Mouse (Mus musculus) stomach, postnatal 0 days (tissue): ENCODE results near the gene Tmem235. TPM values are rescaled to one million over a fixed set of nuclear protein-coding genes. Genes with fewer than 3 reads are reported as not detected.

ENCODE experiments used
- ATAC-seq: fragments of 200-750 bp; cut with Nextera tagmentation; 2 replicates; pipeline ENCODE4 v1.8.0; 2017; ENCODE audit not compliant: low FRiP score, low TSS enrichment
- DNase-seq: peaks from one replicate; pipeline ENCODE4 v3.0.0-alpha.2; 2016; ENCODE audit warnings: low spot score
- H3K27ac ChIP-seq: fragments of 300-500 bp; sonication (generic); replicated peaks from 2 replicates; pipeline ENCODE4 v1.5.1; 2014; ENCODE audit warnings: mild to moderate bottlenecking, control low read depth
- H3K27me3 ChIP-seq: fragments of 300-500 bp; sonication (generic); 2 replicates; pipeline ENCODE4 v1.6.1; 2014; ENCODE audit warnings: low read length; ENCODE audit not compliant: control insufficient read depth, insufficient read depth
- H3K36me3 ChIP-seq: fragments of 300-500 bp; sonication (generic); 2 replicates; pipeline ENCODE4 v1.6.1; 2014; ENCODE audit warnings: low read length, mixed read lengths; ENCODE audit not compliant: control insufficient read depth, insufficient read depth
- H3K4me1 ChIP-seq: fragments of 300-500 bp; sonication (generic); replicated peaks from 2 replicates; pipeline ENCODE4 v1.6.1; 2014; ENCODE audit warnings: antibody characterized with exemption; ENCODE audit not compliant: control insufficient read depth, insufficient read depth
- H3K4me2 ChIP-seq: fragments of 300-500 bp; sonication (generic); replicated peaks from 2 replicates; pipeline ENCODE4 v1.6.1; 2014; ENCODE audit warnings: low read depth, mild to moderate bottlenecking, control low read depth, moderate library complexity
- H3K4me3 ChIP-seq: fragments of 300-500 bp; sonication (generic); 2 replicates; pipeline ENCODE4 v1.5.1; 2014; ENCODE audit warnings: low read depth, low read length, control low read depth
- H3K9ac ChIP-seq: fragments of 300-500 bp; sonication (generic); 2 replicates; pipeline ENCODE4 v1.6.1; 2014; ENCODE audit warnings: mild to moderate bottlenecking, low read length, control low read depth, mixed read lengths
- H3K9me3 ChIP-seq: fragments of 300-500 bp; sonication (generic); 2 replicates; pipeline ENCODE4 v1.6.1; 2016; ENCODE audit warnings: low read length; ENCODE audit not compliant: control insufficient read depth
- CTCF ChIP-seq: IDR thresholded peaks from 2 replicates; pipeline ENCODE4 v1.5.1; 2016; ENCODE audit warnings: antibody characterized with exemption, low read depth, mild to moderate bottlenecking, moderate library complexity
- EP300 ChIP-seq: optimal IDR thresholded peaks from 2 replicates; pipeline ENCODE3; 2016; ENCODE audit warnings: antibody characterized with exemption
- WGBS: fragments of 180-500 bp; shearing (Covaris S2); extraction: QIAGEN DNeasy Blood & Tissue Kit; methylation state at CpG from one replicate; pipeline ENCODE4 v1.1.7; 2014; 5-methylcytosine and 5-hydroxymethylcytosine counted together
- polyA plus RNA-seq: library from polyadenylated mRNA; unstranded; fragments of >200 nt; fragmentation: Nextera tagmentation; extraction: Ambion mirVana; gene quantifications from 2 replicates; pipeline ENCODE4 v1.2.1, GENCODE M21; 2015

Gene Tmem235
- polyA plus RNA-seq, 1 experiment from 2014 or later, result not detected

- TF ChIP-seq EP300 (no peak), CTCF (no peak)
- Histone ChIP-seq H3K4me3 (no peak overlapping the region), H3K4me2 (no peak overlapping the region), H3K4me1 (peaks cover 4% of the 10 kb centered on the region), H3K9ac (no peak overlapping the region), H3K36me3 (no peaks in the 10 kb centered on the region), H3K27me3 (no peaks in the 10 kb centered on the region), H3K9me3 (no peaks in the 10 kb centered on the region), H3K27ac (no peak overlapping the region)
- DNase-seq, result no peak
- ATAC-seq, result no peak
- 81% methylated on average over 8 of the region's 8 CpGs for WGBS
These were observed 26.5 kb upstream of the Tmem235 start for GRCm38 (mm10) chr11:117834086-117834485.

DNA sequence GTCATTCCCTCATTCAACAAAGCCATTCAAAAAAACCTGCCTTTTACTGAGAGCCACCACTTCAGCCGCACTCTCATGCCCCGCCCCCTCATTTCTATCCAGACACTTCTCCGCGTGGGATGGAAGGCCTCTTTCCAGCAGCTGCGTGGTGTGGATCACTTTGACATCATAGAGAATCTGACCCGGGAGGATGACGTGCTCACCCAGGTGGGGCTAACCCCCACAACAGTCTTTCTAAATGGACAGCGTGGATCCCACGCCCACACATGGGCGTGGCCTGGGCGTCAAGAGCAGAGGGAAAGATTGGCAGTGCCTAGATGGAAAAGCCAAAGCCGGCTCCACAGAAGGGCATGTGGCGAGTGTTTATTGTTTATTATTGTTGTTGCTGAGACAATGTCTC, 24.2 kb upstream of the Tmem235 start:
- H3K9ac ChIP-seq, result no peak overlapping the region
- no peak for ATAC-seq
- TF ChIP-seq EP300 (no peak), CTCF (no peak)
- H3K4me1 ChIP-seq, result no peaks in the 10 kb centered on the region
- no peaks in the 10 kb centered on the region for H3K27me3 ChIP-seq
- H3K27ac ChIP-seq, result no peak overlapping the region
- DNase-seq, result peak; percentile 62
- no peak overlapping the region for H3K4me3 ChIP-seq
- no peaks in the 10 kb centered on the region for H3K36me3 ChIP-seq
- 24% methylated on average over 13 of the region's 13 CpGs for whole genome bisulfite sequencing
- H3K9me3 ChIP-seq, result no peaks in the 10 kb centered on the region
- peak overlapping the region; percentile 6; the same call in 1 of the 2 replicates for H3K4me2 ChIP-seq

- WGBS, result 32% methylated on average over 2 of the region's 2 CpGs
- H3K4me2 ChIP-seq, result no peak overlapping the region
- no peaks in the 10 kb centered on the region for H3K4me1 ChIP-seq
- H3K9me3 ChIP-seq, result no peaks in the 10 kb centered on the region
- TF ChIP-seq EP300 (no peak), CTCF (no peak)
- ATAC-seq (peak; percentile 81), DNase-seq (peak; percentile 91)
- H3K27ac ChIP-seq, result peak overlapping the region; percentile 76
- no peak overlapping the region for H3K4me3 ChIP-seq
- no peaks in the 10 kb centered on the region for H3K27me3 ChIP-seq
- no peaks in the 10 kb centered on the region for H3K36me3 ChIP-seq
- H3K9ac ChIP-seq, result no peak overlapping the region
These were observed 22.0 kb upstream of the Tmem235 start for GRCm38 (mm10) chr11:117838572-117838971.

GRCm38 (mm10) chr11:117839021-117839420, 21.5 kb upstream of the Tmem235 start:
- Histone ChIP-seq H3K27ac (peak overlapping the region; percentile 76), H3K9me3 (no peaks in the 10 kb centered on the region), H3K36me3 (no peaks in the 10 kb centered on the region), H3K27me3 (no peaks in the 10 kb centered on the region), H3K4me2 (no peak overlapping the region), H3K4me3 (no peak overlapping the region), H3K9ac (no peak overlapping the region), H3K4me1 (no peaks in the 10 kb centered on the region)
- WGBS, result 71% methylated on average over 1 of the region's 1 CpGs
- ATAC-seq, result no peak
- TF ChIP-seq EP300 (no peak), CTCF (no peak)
- no peak for DNase-seq

GRCm38 (mm10) chr11:117840910-117841309, 19.6 kb upstream of the Tmem235 start:
- WGBS, result 50% methylated on average over 1 of the region's 1 CpGs
- no peak overlapping the region for H3K9ac ChIP-seq
- H3K27me3 ChIP-seq, result no peaks in the 10 kb centered on the region
- ATAC-seq (no peak), DNase-seq (no peak)
- H3K4me1 ChIP-seq, result no peaks in the 10 kb centered on the region
- TF ChIP-seq EP300 (no peak), CTCF (no peak)
- H3K27ac ChIP-seq, result no peak overlapping the region
- H3K9me3 ChIP-seq, result no peaks in the 10 kb centered on the region
- H3K4me3 ChIP-seq, result no peak overlapping the region
- H3K4me2 ChIP-seq, result no peak overlapping the region
- no peaks in the 10 kb centered on the region for H3K36me3 ChIP-seq

DNA sequence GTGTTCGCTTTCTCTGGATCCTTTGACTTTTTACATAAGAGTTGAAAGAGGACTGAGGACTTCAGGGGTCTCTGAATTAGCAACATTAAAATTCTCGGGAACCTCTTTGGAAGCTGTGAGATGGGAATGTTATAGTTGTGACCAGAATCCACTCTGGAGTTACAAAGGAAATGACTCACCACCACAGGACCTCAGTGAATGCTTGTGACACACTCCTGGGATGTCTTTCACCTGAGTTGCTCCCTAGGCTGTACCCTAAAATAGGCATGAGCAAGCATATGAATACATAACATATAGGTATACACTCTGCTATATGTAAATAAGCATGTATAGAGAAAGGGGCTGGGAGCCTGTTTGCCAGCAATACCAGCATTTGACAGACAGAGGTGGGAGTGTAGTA, 17.1 kb upstream of the Tmem235 start:
- Histone ChIP-seq H3K9ac (no peak overlapping the region), H3K4me3 (no peak overlapping the region), H3K4me2 (no peak overlapping the region), H3K27me3 (no peaks in the 10 kb centered on the region), H3K36me3 (no peaks in the 10 kb centered on the region), H3K4me1 (peaks cover 5% of the 10 kb centered on the region; the same call in 1 of the 2 replicates), H3K27ac (no peak overlapping the region), H3K9me3 (no peaks in the 10 kb centered on the region)
- ATAC-seq, result no peak
- 84% methylated on average over 2 of the region's 2 CpGs for WGBS
- no peak for DNase-seq
- TF ChIP-seq EP300 (no peak), CTCF (no peak)
